ENCODE assay signal across 16 mouse cellular contexts in the genomic region with DNA sequence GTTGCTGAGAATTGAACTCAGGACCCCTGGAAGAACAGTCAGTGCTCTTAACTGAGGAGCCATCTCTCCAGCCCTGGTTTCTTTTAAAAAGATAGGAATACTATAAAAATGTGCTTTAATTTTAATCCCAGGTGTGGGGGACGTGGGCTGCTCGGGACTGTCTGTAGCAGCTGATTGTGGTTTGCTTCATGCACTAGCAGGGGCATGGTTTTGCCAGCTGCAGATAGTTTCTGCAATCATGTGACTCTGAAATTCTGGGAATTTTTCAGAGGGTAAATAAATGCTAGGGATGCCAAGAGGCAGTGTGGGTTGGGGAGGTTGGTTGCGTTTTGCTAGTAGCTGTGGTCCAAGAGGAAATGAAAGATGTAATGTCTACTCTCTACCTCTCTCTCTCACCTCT. TPM values are rescaled to one million over a fixed set of nuclear protein-coding genes. Genes with fewer than 3 reads are reported as not detected.
DNase-seq lines count a peak whose midpoint lies in the region; ATAC-seq and TF ChIP-seq lines count a peak whose summit lies in the region.
"Had no signal": no experiment of that assay in that cellular context is flagged by ENCODE, and none has a peak within 500 bp of the region (broad histone marks: within the 10 kb centered on the region; RNA-seq: fewer than 3 reads in every experiment).

No protein-coding gene starts in this region.

- no peak overlapping the region for H3K4me3 ChIP-seq in forebrain, embryonic 13.5 days
- no peak overlapping the region for H3K4me3 ChIP-seq in forebrain, embryonic 16.5 days (replicated peaks; ENCODE audit: low read length)
- no peak overlapping the region for H3K4me3 ChIP-seq in left cerebral cortex, adult 2 months
- no peak overlapping the region for H3K4me3 ChIP-seq in embryonic facial prominence, embryonic 12.5 days
- H3K4me3 ChIP-seq in limb, embryonic 10.5 days, result no peak overlapping the region
- H3K4me3 ChIP-seq: heart, embryonic 10.5 days; liver, embryonic 12.5 days; lung, embryonic 15.5 days; megakaryocyte, embryonic 14.5 days had no signal

- H3K36me3 ChIP-seq in forebrain, embryonic 13.5 days (ENCODE audit: poor library complexity, severe bottlenecking), result no peaks in the 10 kb centered on the region; the same call in 1 of the 2 replicates
- H3K36me3 ChIP-seq in forebrain, embryonic 16.5 days (ENCODE audit: control insufficient read depth, insufficient read depth), result no peaks in the 10 kb centered on the region
- no peaks in the 10 kb centered on the region for H3K36me3 ChIP-seq in embryonic facial prominence, embryonic 12.5 days
- H3K36me3 ChIP-seq in limb, embryonic 10.5 days, result peaks cover 11% of the 10 kb centered on the region
- H3K36me3 ChIP-seq: liver, embryonic 12.5 days had no signal

- TF ChIP-seq CTCF in left cerebral cortex, adult 2 months (IDR thresholded peaks at IDR 0.05), result no peak

- DNase-seq in left cerebral cortex, adult 2 months (ENCODE audit: extremely low spot score in 1 of 2, low spot score in 2 of 2), result no peak
- DNase-seq in left cerebral cortex, adult 18-20 months (ENCODE audit: low spot score in 2 of 2), result no peak
- no peak for DNase-seq in limb, embryonic 10.5 days (ENCODE audit: low spot score)
- DNase-seq in thymus, postnatal 0 days (ENCODE audit: low spot score), result no peak
- DNase-seq in lung, postnatal 14 days, result no peak
- DNase-seq: kidney, postnatal 14 days; right cerebral cortex, postnatal 4 days; thymus, adult 18-20 months had no signal

- peaks cover 31% of the 10 kb centered on the region for H3K4me1 ChIP-seq in forebrain, embryonic 13.5 days
- peaks cover 27% of the 10 kb centered on the region for H3K4me1 ChIP-seq in forebrain, embryonic 16.5 days (replicated peaks; ENCODE audit: control insufficient read depth, insufficient read depth, low read length)
- H3K4me1 ChIP-seq in embryonic facial prominence, embryonic 12.5 days, result peaks cover 29% of the 10 kb centered on the region
- H3K4me1 ChIP-seq in limb, embryonic 10.5 days, result peaks cover 27% of the 10 kb centered on the region

- H3K27me3 ChIP-seq in forebrain, embryonic 13.5 days, result 0 out of 2 replicates have a peak, but pooled peaks cover 3% of the 10 kb centered on the region
- no peaks in the 10 kb centered on the region for H3K27me3 ChIP-seq in forebrain, embryonic 16.5 days (replicated peaks; ENCODE audit: control insufficient read depth, insufficient read depth, low read length)
- no peaks in the 10 kb centered on the region for H3K27me3 ChIP-seq in embryonic facial prominence, embryonic 12.5 days
- no peaks in the 10 kb centered on the region for H3K27me3 ChIP-seq in limb, embryonic 10.5 days (ENCODE audit: low read depth, poor library complexity, severe bottlenecking)

- H3K27ac ChIP-seq in forebrain, embryonic 13.5 days, result peak overlapping the region; percentile 83
- H3K27ac ChIP-seq in forebrain, embryonic 16.5 days (ENCODE audit: low read length), result no peak overlapping the region
- 0 out of 2 replicates have a peak overlapping the region, but pooled peaks have one; percentile 69 for H3K27ac ChIP-seq in left cerebral cortex, adult 2 months
- H3K27ac ChIP-seq in embryonic facial prominence, embryonic 12.5 days, result peak overlapping the region; percentile 90
- H3K27ac ChIP-seq in limb, embryonic 10.5 days, result 0 out of 2 replicates have a peak overlapping the region, but pooled peaks have one; percentile 83
- H3K27ac ChIP-seq: liver, embryonic 12.5 days had no signal

- WGBS in forebrain, embryonic 13.5 days, result 89% methylated on average over 3 of the region's 3 CpGs
- 85% methylated on average over 3 of the region's 3 CpGs for WGBS in forebrain, embryonic 16.5 days
- 59% methylated on average over 3 of the region's 3 CpGs for WGBS in embryonic facial prominence, embryonic 12.5 days
- 92% methylated on average over 3 of the region's 3 CpGs for WGBS in limb, embryonic 10.5 days

- no peak for ATAC-seq in forebrain, embryonic 13.5 days
- ATAC-seq in forebrain, embryonic 16.5 days, result no peak
- ATAC-seq in embryonic facial prominence, embryonic 12.5 days (ENCODE audit: insufficient number of reproducible peaks, insufficient read depth, low FRiP score, low TSS enrichment), result no peak
- ATAC-seq: liver, embryonic 12.5 days had no signal

- intact Hi-C loops in left cerebral cortex, adult 2 months (cut with DNase I), result no loop called here

- H3K4me2 ChIP-seq in forebrain, embryonic 13.5 days, result no peak overlapping the region
- H3K4me2 ChIP-seq in forebrain, embryonic 16.5 days (ENCODE audit: low read length), result no peak overlapping the region
- no peak overlapping the region for H3K4me2 ChIP-seq in embryonic facial prominence, embryonic 12.5 days (replicated peaks)
- H3K4me2 ChIP-seq: liver, embryonic 12.5 days; lung, embryonic 15.5 days had no signal

- no peak overlapping the region for H3K9ac ChIP-seq in forebrain, embryonic 13.5 days
- no peak overlapping the region for H3K9ac ChIP-seq in forebrain, embryonic 16.5 days (replicated peaks; ENCODE audit: low read depth, low read length)
- H3K9ac ChIP-seq in embryonic facial prominence, embryonic 12.5 days, result no peak overlapping the region
- H3K9ac ChIP-seq: liver, embryonic 12.5 days; lung, embryonic 15.5 days had no signal

- H3K9me3 ChIP-seq in forebrain, embryonic 13.5 days (replicated peaks), result no peaks in the 10 kb centered on the region
- H3K9me3 ChIP-seq in forebrain, embryonic 16.5 days (ENCODE audit: control insufficient read depth, low read length), result no peaks in the 10 kb centered on the region
- no peaks in the 10 kb centered on the region for H3K9me3 ChIP-seq in embryonic facial prominence, embryonic 12.5 days
- H3K9me3 ChIP-seq in limb, embryonic 10.5 days (replicated peaks), result no peaks in the 10 kb centered on the region
- H3K9me3 ChIP-seq: heart, embryonic 10.5 days; liver, embryonic 12.5 days; lung, embryonic 15.5 days had no signal

RNA-seq across cellular contexts. Expression of a gene that starts 2.6 kb away (rescaled TPM):
- 14.7 and 16.1 TPM in 2 replicates for polyA plus RNA-seq in forebrain, embryonic 13.5 days (2015; fragmentation: Nextera tagmentation; extraction: Ambion mirVana)
- 14.6 and 16.7 TPM in 2 replicates for polyA plus RNA-seq in forebrain, embryonic 16.5 days (2015; fragmentation: Nextera tagmentation; extraction: Ambion mirVana)
- total RNA-seq in left cerebral cortex, adult 2 months (2021), result 10 to 100 TPM; 10.9 to 16.9 TPM
- total RNA-seq in left cerebral cortex, adult 18-20 months (2021), result 10 to 100 TPM; 11.4 to 14.3 TPM
- polyA plus RNA-seq in embryonic facial prominence, embryonic 12.5 days (2016; fragmentation: Nextera tagmentation; extraction: Ambion mirVana), result 16.6 and 16.8 TPM in 2 replicates
- polyA plus RNA-seq in limb, embryonic 10.5 days (2016; fragmentation: Nextera tagmentation; extraction: Ambion mirVana), result 17.9 and 18.9 TPM in 2 replicates
- 12.5 TPM in 2 replicates for polyA plus RNA-seq in thymus, postnatal 0 days (2015; fragmentation: Nextera tagmentation; extraction: Ambion mirVana)

RNA-seq across cellular contexts. Expression of a gene that starts 5.0 kb away (rescaled TPM):
- 95.9 and 105 TPM in 2 replicates for polyA plus RNA-seq in forebrain, embryonic 13.5 days (2015; fragmentation: Nextera tagmentation; extraction: Ambion mirVana)
- 111 and 119 TPM in 2 replicates for polyA plus RNA-seq in forebrain, embryonic 16.5 days (2015; fragmentation: Nextera tagmentation; extraction: Ambion mirVana)
- 10 to 100 TPM; 64.3 to 66.4 TPM for total RNA-seq in left cerebral cortex, adult 2 months (2021)
- 10 to 100 TPM; 60.1 to 63.2 TPM for total RNA-seq in left cerebral cortex, adult 18-20 months (2021)
- polyA plus RNA-seq in embryonic facial prominence, embryonic 12.5 days (2016; fragmentation: Nextera tagmentation; extraction: Ambion mirVana), result 110 TPM in 2 replicates
- polyA plus RNA-seq in limb, embryonic 10.5 days (2016; fragmentation: Nextera tagmentation; extraction: Ambion mirVana), result 101 TPM in 2 replicates
- 56.6 and 60.8 TPM in 2 replicates for polyA plus RNA-seq in thymus, postnatal 0 days (2015; fragmentation: Nextera tagmentation; extraction: Ambion mirVana)

RNA-seq across cellular contexts. Expression of a gene that starts 12.6 kb away (rescaled TPM):
- 2.8 and 6.0 TPM in 2 replicates for polyA plus RNA-seq in forebrain, embryonic 13.5 days (2015; fragmentation: Nextera tagmentation; extraction: Ambion mirVana)
- 5.0 and 10.4 TPM in 2 replicates for polyA plus RNA-seq in forebrain, embryonic 16.5 days (2015; fragmentation: Nextera tagmentation; extraction: Ambion mirVana)
- total RNA-seq in left cerebral cortex, adult 2 months (2021), result 100 to 1,000 TPM; 172 to 205 TPM
- total RNA-seq in left cerebral cortex, adult 18-20 months (2021), result 100 to 1,000 TPM; 131 to 147 TPM
- 0.52 and 0.56 TPM in 2 replicates for polyA plus RNA-seq in embryonic facial prominence, embryonic 12.5 days (2016; fragmentation: Nextera tagmentation; extraction: Ambion mirVana)
- 0.08 TPM in 1 of 2 replicates, not detected in the other for polyA plus RNA-seq in limb, embryonic 10.5 days (2016; fragmentation: Nextera tagmentation; extraction: Ambion mirVana)
- 37.4 and 39.4 TPM in 2 replicates for polyA plus RNA-seq in thymus, postnatal 0 days (2015; fragmentation: Nextera tagmentation; extraction: Ambion mirVana)
- total RNA-seq: hematopoietic stem cell, adult 5-6 weeks had no signal
- polyA plus RNA-seq: liver, embryonic 12.5 days had no signal

RNA-seq across cellular contexts. Expression of a gene that starts 13.6 kb away (rescaled TPM):
- polyA plus RNA-seq in forebrain, embryonic 13.5 days (2015; fragmentation: Nextera tagmentation; extraction: Ambion mirVana), result 15.9 and 19.7 TPM in 2 replicates
- polyA plus RNA-seq in forebrain, embryonic 16.5 days (2015; fragmentation: Nextera tagmentation; extraction: Ambion mirVana), result 16.2 and 17.7 TPM in 2 replicates
- total RNA-seq in left cerebral cortex, adult 2 months (2021), result 10 to 100 TPM; 47.3 to 48.6 TPM
- 10 to 100 TPM; 43.6 to 47.2 TPM for total RNA-seq in left cerebral cortex, adult 18-20 months (2021)
- 18.0 and 18.8 TPM in 2 replicates for polyA plus RNA-seq in embryonic facial prominence, embryonic 12.5 days (2016; fragmentation: Nextera tagmentation; extraction: Ambion mirVana)
- polyA plus RNA-seq in limb, embryonic 10.5 days (2016; fragmentation: Nextera tagmentation; extraction: Ambion mirVana), result 21.0 and 21.6 TPM in 2 replicates
- 38.4 and 45.5 TPM in 2 replicates for polyA plus RNA-seq in thymus, postnatal 0 days (2015; fragmentation: Nextera tagmentation; extraction: Ambion mirVana)

RNA-seq across cellular contexts. Expression of a gene that starts 26.2 kb away (rescaled TPM):
- 4.7 and 5.9 TPM in 2 replicates for polyA plus RNA-seq in forebrain, embryonic 13.5 days (2015; fragmentation: Nextera tagmentation; extraction: Ambion mirVana)
- 7.0 and 7.5 TPM in 2 replicates for polyA plus RNA-seq in forebrain, embryonic 16.5 days (2015; fragmentation: Nextera tagmentation; extraction: Ambion mirVana)
- total RNA-seq in left cerebral cortex, adult 2 months (2021), result 1 to 10 TPM; 2.9 to 3.5 TPM
- 1 to 10 TPM; 3.2 to 3.4 TPM for total RNA-seq in left cerebral cortex, adult 18-20 months (2021)
- 7.0 and 10.1 TPM in 2 replicates for polyA plus RNA-seq in embryonic facial prominence, embryonic 12.5 days (2016; fragmentation: Nextera tagmentation; extraction: Ambion mirVana)
- 1.9 and 2.2 TPM in 2 replicates for polyA plus RNA-seq in limb, embryonic 10.5 days (2016; fragmentation: Nextera tagmentation; extraction: Ambion mirVana)
- 3.1 and 3.3 TPM in 2 replicates for polyA plus RNA-seq in thymus, postnatal 0 days (2015; fragmentation: Nextera tagmentation; extraction: Ambion mirVana)
